Mouse (Mus musculus) hindbrain, postnatal 0 days (tissue): Measurements from ENCODE around the gene Itgb4. TPM values are rescaled to one million over a fixed set of nuclear protein-coding genes. Genes with fewer than 3 reads are reported as not detected.

Experiments
- ATAC-seq: fragments of 200-750 bp; cut with Nextera tagmentation; 2 replicates; pipeline ENCODE4 v1.8.0; 2017; ENCODE audit warnings: mild to moderate bottlenecking, moderate TSS enrichment, moderate library complexity
- DNase-seq: peaks from one replicate; pipeline ENCODE4 v3.0.0-alpha.2; 2015; ENCODE audit warnings: low spot score
- H3K27ac ChIP-seq: fragments of 300-500 bp; sonication (generic); 2 replicates; pipeline ENCODE4 v1.5.1; 2014; ENCODE audit warnings: mild to moderate bottlenecking
- H3K27me3 ChIP-seq: fragments of 300-500 bp; sonication (generic); 2 replicates; pipeline ENCODE4 v1.6.1; 2014; ENCODE audit warnings: low read length, mixed read lengths; ENCODE audit not compliant: insufficient read depth
- H3K36me3 ChIP-seq: fragments of 300-500 bp; sonication (generic); 2 replicates; pipeline ENCODE4 v1.6.1; 2014; ENCODE audit warnings: low read length, mixed read lengths; ENCODE audit not compliant: insufficient read depth
- H3K4me1 ChIP-seq: fragments of 300-500 bp; sonication (generic); 2 replicates; pipeline ENCODE4 v1.6.1; 2014; ENCODE audit warnings: antibody characterized with exemption, low read length, mixed read lengths; ENCODE audit not compliant: insufficient read depth
- H3K4me2 ChIP-seq: fragments of 300-500 bp; sonication (generic); 2 replicates; pipeline ENCODE4 v1.6.1; 2014; ENCODE audit warnings: low read depth, mild to moderate bottlenecking, low read length, moderate library complexity, mixed read lengths
- H3K4me3 ChIP-seq: fragments of 300-500 bp; sonication (generic); 2 replicates; pipeline ENCODE4 v1.5.1; 2014; ENCODE audit warnings: low read length
- H3K9ac ChIP-seq: fragments of 300-500 bp; sonication (generic); replicated peaks from 2 replicates; pipeline ENCODE4 v1.6.1; 2014; ENCODE audit warnings: mild to moderate bottlenecking, low read length, moderate library complexity, mixed read lengths
- H3K9me3 ChIP-seq: fragments of 300-500 bp; sonication (generic); 2 replicates; pipeline ENCODE4 v1.6.1; 2016; ENCODE audit warnings: low read length, mixed read lengths
- CTCF ChIP-seq: IDR thresholded peaks from 2 replicates; pipeline ENCODE4 v1.5.1; 2016; ENCODE audit warnings: antibody characterized with exemption, control low read depth, low read depth
- WGBS: fragments of 180-500 bp; shearing (Covaris S2); extraction: QIAGEN DNeasy Blood & Tissue Kit; methylation state at CpG from one replicate; pipeline ENCODE4 v1.1.7; 2014; 5-methylcytosine and 5-hydroxymethylcytosine counted together
- polyA plus RNA-seq: library from polyadenylated mRNA; unstranded; fragments of >200 nt; fragmentation: Nextera tagmentation; extraction: Ambion mirVana; gene quantifications from 2 replicates; pipeline ENCODE4 v1.2.1, GENCODE M21; 2015
- total RNA-seq: library from RNA; depleted of rRNA; stranded (reverse); fragments of >200 nt; gene quantifications from 2 replicates; pipeline ENCODE4 v1.2.3, GENCODE M21; 2014; rRNA removed

Gene Itgb4
- total RNA-seq (1.7 and 3.1 TPM in 2 replicates), polyA plus RNA-seq (2.2 and 2.8 TPM in 2 replicates)

DNA sequence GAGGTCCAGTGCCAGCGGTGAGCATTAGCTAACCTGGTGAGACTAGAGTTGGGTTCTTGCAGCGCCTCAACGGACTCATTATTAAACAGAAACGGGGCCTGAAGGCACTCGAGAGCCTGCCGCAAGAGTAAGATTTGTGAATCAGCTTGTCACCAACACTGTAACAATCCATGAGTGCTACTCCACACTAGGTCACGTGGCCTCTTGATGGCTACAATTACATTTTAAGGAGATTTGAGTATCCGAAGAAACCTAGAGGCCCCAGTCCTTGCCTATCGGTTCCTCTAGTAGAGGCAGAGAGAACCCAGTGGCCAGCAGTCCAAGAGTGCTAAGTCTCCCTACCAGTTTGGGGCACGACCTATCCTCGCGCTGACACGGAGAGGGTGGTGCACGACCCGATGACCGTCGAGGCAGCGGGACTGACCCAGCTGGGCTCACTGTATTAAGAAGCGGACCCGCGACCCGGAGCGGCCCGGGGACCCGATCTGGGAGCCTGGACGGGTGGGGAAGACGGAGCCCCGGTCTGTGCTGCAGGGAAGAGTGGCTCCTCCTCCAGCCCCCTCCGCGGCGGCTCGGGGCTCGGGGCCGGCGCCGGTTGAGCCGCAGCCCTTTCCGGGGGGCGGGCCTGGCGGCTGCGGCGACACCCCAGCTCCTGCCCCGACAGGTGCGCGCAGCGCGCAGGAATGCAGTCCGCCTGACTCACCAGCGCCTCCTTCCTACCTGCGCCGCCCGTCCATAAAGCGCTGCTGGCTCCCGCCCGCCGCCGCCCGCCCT is at the start of gene Itgb4:
TSS of gene Itgb4 (plus strand) at position 401 of the 774 bp plus-strand sequence.
- no peaks in the 10 kb centered on the region for H3K9me3 ChIP-seq
- H3K27ac ChIP-seq: 0 out of 2 replicates have a peak within 1 kb of the TSS, but pooled peaks have one; percentile 3
- H3K4me3 ChIP-seq: peak within 1 kb of the TSS; percentile 37
- H3K36me3 ChIP-seq: no peaks in the 10 kb centered on the region
- H3K9ac ChIP-seq: peak within 1 kb of the TSS; percentile 45
- 0 out of 2 replicates have a peak, but pooled peaks cover 3% of the 10 kb centered on the region for H3K4me1 ChIP-seq
- peak; percentile 20 for DNase-seq
- H3K27me3 ChIP-seq: peaks cover 7% of the 10 kb centered on the region; the same call in 1 of the 2 replicates
- ATAC-seq: peak; percentile 47
- peak within 1 kb of the TSS; percentile 61 for H3K4me2 ChIP-seq
- 12% methylated on average over 50 of the region's 58 CpGs for WGBS
- peak; percentile 19; the same call in 1 of the 2 replicates for TF ChIP-seq CTCF

DNA sequence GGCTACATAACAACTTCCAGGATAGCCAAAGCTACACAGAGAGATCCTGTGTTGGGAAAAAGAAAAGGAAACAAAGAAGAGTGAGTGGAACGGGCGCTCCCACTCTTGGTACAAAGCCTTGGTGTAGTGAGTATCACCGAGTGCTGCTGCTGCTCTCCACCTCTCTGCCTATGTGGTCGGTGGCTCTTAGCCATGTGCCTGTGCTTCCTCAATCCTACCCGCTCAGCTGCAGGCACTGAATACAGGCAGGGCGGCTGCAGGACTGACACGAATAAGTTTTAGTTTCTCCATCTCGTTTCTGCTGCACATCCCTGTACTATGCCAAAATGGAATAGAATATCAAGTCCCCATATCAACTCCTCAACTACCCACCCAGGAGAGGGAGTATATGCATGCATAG is 45.5 kb upstream of the Itgb4 start:
- H3K4me1 ChIP-seq: peaks cover 11% of the 10 kb centered on the region
- H3K36me3 ChIP-seq: peaks cover 3% of the 10 kb centered on the region; the same call in 1 of the 2 replicates
- H3K9ac ChIP-seq: no peak overlapping the region
- H3K27ac ChIP-seq: no peak overlapping the region
- H3K4me2 ChIP-seq: no peak overlapping the region
- no peak overlapping the region for H3K4me3 ChIP-seq
- H3K27me3 ChIP-seq: no peaks in the 10 kb centered on the region
- TF ChIP-seq CTCF: no peak
- H3K9me3 ChIP-seq: no peaks in the 10 kb centered on the region
- 93% methylated on average over 8 of the region's 8 CpGs for WGBS
- no peak for DNase-seq
- no peak for ATAC-seq

DNA sequence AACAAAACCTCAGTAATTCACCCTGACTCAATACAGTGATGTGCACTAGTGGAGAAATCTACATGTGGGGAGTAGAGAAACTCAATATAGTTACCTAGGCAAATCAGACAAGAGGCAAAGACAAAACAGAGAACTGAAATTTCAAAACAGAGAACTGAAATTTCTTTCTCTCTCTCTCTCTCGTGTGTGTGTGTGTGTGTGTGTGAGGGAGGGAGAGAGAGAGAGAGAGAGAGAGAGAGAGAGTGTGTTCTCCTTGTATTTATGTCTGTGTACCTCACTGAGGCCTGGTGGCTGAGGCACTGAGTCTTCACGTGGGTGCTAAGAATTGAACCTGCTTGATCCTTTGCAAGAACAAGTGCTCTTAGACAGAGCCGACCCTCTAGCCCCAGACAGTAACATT is 44.7 kb upstream of the Itgb4 start:
- 80% methylated on average over 3 of the region's 3 CpGs for WGBS
- no peak for ATAC-seq
- DNase-seq: no peak
- TF ChIP-seq CTCF: no peak
- Histone ChIP-seq H3K4me2 (no peak overlapping the region), H3K27me3 (no peaks in the 10 kb centered on the region), H3K36me3 (peaks cover 3% of the 10 kb centered on the region; the same call in 1 of the 2 replicates), H3K4me3 (no peak overlapping the region), H3K27ac (no peak overlapping the region), H3K9me3 (no peaks in the 10 kb centered on the region), H3K4me1 (peaks cover 18% of the 10 kb centered on the region), H3K9ac (no peak overlapping the region)

DNA sequence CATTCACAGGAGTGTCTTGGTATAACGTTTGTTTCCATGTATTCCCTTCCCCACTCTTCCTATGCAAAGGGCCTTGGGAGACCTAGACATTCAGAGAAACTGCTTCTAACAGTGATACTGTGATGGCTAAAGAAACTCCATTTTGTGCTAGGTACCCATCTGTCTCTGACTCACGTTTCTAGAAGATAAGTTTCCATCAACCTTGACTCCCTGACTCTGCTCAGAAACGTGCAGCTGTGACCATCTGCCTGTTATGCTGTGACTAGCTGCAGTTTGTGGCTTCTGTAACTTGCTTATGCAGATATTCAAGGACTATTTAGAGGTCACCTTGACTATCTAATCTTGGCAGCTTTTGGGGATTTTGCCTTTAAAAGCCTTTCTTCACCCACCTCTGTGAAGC is 43.3 kb upstream of the Itgb4 start:
- Histone ChIP-seq H3K4me1 (peaks cover 18% of the 10 kb centered on the region), H3K9ac (no peak overlapping the region), H3K36me3 (peaks cover 7% of the 10 kb centered on the region; the same call in 1 of the 2 replicates), H3K4me3 (no peak overlapping the region), H3K27ac (no peak overlapping the region), H3K4me2 (no peak overlapping the region), H3K9me3 (no peaks in the 10 kb centered on the region), H3K27me3 (no peaks in the 10 kb centered on the region)
- 75% methylated on average over 3 of the region's 3 CpGs for WGBS
- DNase-seq (no peak), ATAC-seq (no peak)
- no peak for TF ChIP-seq CTCF

DNA sequence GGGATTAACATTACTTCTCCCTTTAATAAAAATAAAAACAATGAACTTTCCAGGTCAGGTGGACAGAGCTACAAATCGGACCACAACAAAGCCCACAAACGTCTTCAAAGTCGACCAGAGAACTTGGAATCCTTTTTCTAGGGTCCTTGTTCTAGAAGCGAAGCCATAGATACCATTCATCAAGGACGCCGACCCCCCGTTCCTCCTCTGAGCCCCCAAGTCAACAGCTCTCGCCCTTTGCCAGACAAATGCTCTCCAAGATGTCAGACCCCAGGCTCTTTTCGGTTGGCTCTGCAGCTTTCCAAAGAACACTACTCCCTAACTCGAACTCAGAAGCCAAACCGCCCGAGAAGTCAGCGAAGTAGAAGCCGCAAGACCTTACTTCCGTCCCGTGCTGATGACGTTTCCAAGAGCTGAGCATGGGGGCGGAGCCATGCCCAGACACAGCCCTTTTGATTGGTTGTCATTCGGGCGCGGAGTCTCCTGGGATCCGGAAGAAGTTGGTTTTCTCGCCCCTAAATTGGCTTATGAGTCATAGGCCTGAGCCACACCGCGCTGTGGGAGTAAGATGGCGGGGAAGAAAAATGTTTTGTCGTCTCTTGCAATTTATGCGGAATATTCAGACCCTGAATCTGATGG is 41.3 kb upstream of the Itgb4 start, which contains the start of the genes Sap30bp and Recql5:
TSS of gene Sap30bp (plus strand) at position 175 of the 639 bp plus-strand sequence.
TSS of gene Recql5 (minus strand) at position 370 of the 639 bp plus-strand sequence.
- TF ChIP-seq CTCF: no peak
- peak; percentile 100 for ATAC-seq
- H3K4me1 ChIP-seq: peaks cover 18% of the 10 kb centered on the region

DNA sequence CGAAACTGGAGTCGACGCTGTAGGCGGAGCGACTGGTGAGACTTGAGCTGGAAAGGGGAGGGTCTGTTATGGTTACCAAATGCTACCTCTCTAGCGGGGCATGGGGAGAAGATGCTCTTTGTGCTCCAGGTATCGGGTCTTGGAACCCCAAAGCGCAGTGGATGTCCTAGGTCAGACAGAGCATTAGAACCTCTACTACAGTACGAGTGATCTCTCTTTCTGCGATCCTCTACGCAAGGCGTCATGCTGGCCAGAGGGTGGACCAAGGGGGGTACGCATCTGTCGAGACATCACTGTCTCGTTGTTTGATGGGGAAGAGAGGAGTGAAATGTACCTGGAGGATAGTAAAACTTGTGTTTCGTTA is 40.8 kb upstream of the Itgb4 start:
- ATAC-seq (peak; percentile 59), DNase-seq (no peak)
- H3K4me1 ChIP-seq: peaks cover 18% of the 10 kb centered on the region
- TF ChIP-seq CTCF: no peak
- H3K27ac ChIP-seq: peak overlapping the region; percentile 65; the same call in 1 of the 2 replicates
- peaks cover 14% of the 10 kb centered on the region; the same call in 1 of the 2 replicates for H3K36me3 ChIP-seq
- peak overlapping the region; percentile 87 for H3K4me3 ChIP-seq
- H3K9me3 ChIP-seq: no peaks in the 10 kb centered on the region
- H3K9ac ChIP-seq: peak overlapping the region; percentile 80
- no peaks in the 10 kb centered on the region for H3K27me3 ChIP-seq
- peak overlapping the region; percentile 86 for H3K4me2 ChIP-seq
- WGBS: under 1% methylated on average over 16 of the region's 16 CpGs

More for the DNA sequence above, 41.3 kb upstream of the Itgb4 start, which contains the start of the genes Sap30bp and Recql5:
- peak within 1 kb of the TSS; percentile 87 for H3K4me3 ChIP-seq
- H3K9ac ChIP-seq: peak within 1 kb of the TSS; percentile 80
- WGBS: under 1% methylated on average over 28 of the region's 28 CpGs
- no peaks in the 10 kb centered on the region for H3K27me3 ChIP-seq
- H3K9me3 ChIP-seq: no peaks in the 10 kb centered on the region
- peaks cover 12% of the 10 kb centered on the region; the same call in 1 of the 2 replicates for H3K36me3 ChIP-seq
- DNase-seq: peak; percentile 100
- peak within 1 kb of the TSS; percentile 65; the same call in 1 of the 2 replicates for H3K27ac ChIP-seq
- H3K4me2 ChIP-seq: peak within 1 kb of the TSS; percentile 86
